Comparison of ENCODE assay signal across 12 mouse cellular contexts in genomic region chr11:20067521-20067920, GRCm38 (mm10). TPM values are rescaled to one million over a fixed set of nuclear protein-coding genes. Genes with fewer than 3 reads are reported as not detected.
DNase-seq lines count a peak whose midpoint lies in the region; TF ChIP-seq lines count a peak whose summit lies in the region.
"Had no signal": no experiment of that assay in that cellular context is flagged by ENCODE, and none has a peak within 500 bp of the region (broad histone marks: within the 10 kb centered on the region; RNA-seq: fewer than 3 reads in every experiment).

No protein-coding gene starts in this region.

- 74% methylated on average over 1 of the region's 1 CpGs for WGBS in cerebellum, adult 2 months

- TF ChIP-seq CTCF in cerebellum, adult 2 months (IDR thresholded peaks at IDR 0.05; ENCODE audit: borderline replicate concordance, insufficient read depth, low read depth, low read length), result 0 out of 2 replicates have a peak, but pooled peaks have one; percentile 2
- TF ChIP-seq CTCF in layer of hippocampus, adult 2 months (conservative IDR thresholded peaks at IDR 0.05), result peak; percentile 72

- H3K4me3 ChIP-seq in cerebellum, adult 2 months (replicated peaks; ENCODE audit: insufficient read depth, low read depth, low read length), result no peak overlapping the region
- no peak overlapping the region for H3K4me3 ChIP-seq in layer of hippocampus, adult 2 months
- H3K4me3 ChIP-seq: hindbrain, embryonic 13.5 days; midbrain, embryonic 12.5 days had no signal

- no peak for TF ChIP-seq POLR2A in cerebellum, adult 2 months (IDR thresholded peaks at IDR 0.05; ENCODE audit: borderline replicate concordance, insufficient read depth, low read length)

- no peak overlapping the region for H3K27ac ChIP-seq in cerebellum, adult 2 months (ENCODE audit: insufficient read depth, low read length)
- H3K27ac ChIP-seq in layer of hippocampus, adult 2 months, result no peak overlapping the region
- H3K27ac ChIP-seq: hindbrain, embryonic 13.5 days; midbrain, embryonic 12.5 days had no signal

- H3K27me3 ChIP-seq in cerebellum, adult 2 months (ENCODE audit: control insufficient read depth, insufficient read depth, low read length), result no peaks in the 10 kb centered on the region
- H3K27me3 ChIP-seq: hindbrain, embryonic 13.5 days; midbrain, embryonic 12.5 days had no signal

- H3K4me1 ChIP-seq in cerebellum, adult 2 months (ENCODE audit: control insufficient read depth, insufficient read depth, low read length), result peaks cover 11% of the 10 kb centered on the region

- no peak for DNase-seq in cerebellum, adult 2 months
- DNase-seq in cerebellum, postnatal 10 days, result no peak
- no peak for DNase-seq in layer of hippocampus, adult 2 months (ENCODE audit: low spot score in 2 of 2)
- no peak for DNase-seq in layer of hippocampus, adult 18-20 months (ENCODE audit: low spot score in 2 of 2)
- DNase-seq in 3T3-L1 (ENCODE audit: low read depth, low spot score) (peak; percentile 54), R1 (ENCODE audit: low read depth, low spot score) (peak; percentile 44)
- no peak for DNase-seq in adrenal gland, adult 2 months
- DNase-seq in left cerebral cortex, adult 11 months (ENCODE audit: low spot score), result no peak
- DNase-seq: lung, adult 2 months; thymus, postnatal 4 days had no signal

RNA-seq across cellular contexts. Expression of gene Actr2, which starts 45.2 kb away (rescaled TPM):
- polyA plus RNA-seq in cerebellum, adult 2 months (2012; rRNA removed), result 105 and 107 TPM in 2 replicates
- 100 to 1,000 TPM; 330 to 344 TPM for total RNA-seq in layer of hippocampus, adult 2 months (2021)
- 100 to 1,000 TPM; 335 to 358 TPM for total RNA-seq in layer of hippocampus, adult 18-20 months (2021)
- total RNA-seq in adrenal gland, adult 2 months (2021), result 100 to 1,000 TPM; 109 to 140 TPM
- 4.4 and 5.0 TPM in 2 replicates for polyA plus RNA-seq in adrenal gland, adult 2 months (2012; rRNA removed)

Comparison
In these comparisons a context has a peak if more than half of its experiments do, and no peak if none do; other contexts are left out.
1. DNase-seq: peak in 3T3-L1 (single experiment) and R1 (single experiment); none in cerebellum, adult 2 months (0 of 2), cerebellum, postnatal 10 days (0 of 2), layer of hippocampus, adult 2 months (0 of 2), layer of hippocampus, adult 18-20 months (0 of 2), adrenal gland, adult 2 months (single experiment) and left cerebral cortex, adult 11 months (single experiment).